Mouse (Mus musculus): ENCODE measurements around the gene Mepce. TPM values are rescaled to one million over a fixed set of nuclear protein-coding genes. Genes with fewer than 3 reads are reported as not detected.
"Not testable (repeated sequence)": the region's sequence is repeated elsewhere in the genome, so short reads cannot be mapped to it uniquely, and the experiment has no call there.

Mepce gene
- polyA plus RNA-seq, 1 experiment from 2014 or later, result 10.4 TPM

GRCm38 (mm10) chr5:137766270-137766669, 21.2 kb downstream of the Mepce start:
- WGBS, result 48% methylated on average over 3 of the region's 3 CpGs
- H3K9me3 ChIP-seq, result no peaks in the 10 kb centered on the region
- no peak overlapping the region for H3K27ac ChIP-seq
- no peak for DNase-seq (ENCODE audit: low spot score)
- 0 out of 2 replicates have a peak, but pooled peaks cover 4% of the 10 kb centered on the region for H3K4me1 ChIP-seq
- H3K27me3 ChIP-seq (ENCODE audit: insufficient read depth, poor library complexity, severe bottlenecking), result no peaks in the 10 kb centered on the region
- peaks cover 9% of the 10 kb centered on the region; the same call in 1 of the 2 replicates for H3K36me3 ChIP-seq
- no peak overlapping the region for H3K4me3 ChIP-seq

- Histone ChIP-seq H3K4me1 (0 out of 2 replicates have a peak, but pooled peaks cover 8% of the 10 kb centered on the region), H3K36me3 (peaks cover 13% of the 10 kb centered on the region), H3K4me3 (no peak overlapping the region), H3K27ac (no peak overlapping the region), H3K27me3 (ENCODE audit: insufficient read depth, poor library complexity, severe bottlenecking) (no peaks in the 10 kb centered on the region), H3K9me3 (no peaks in the 10 kb centered on the region)
- no peak for DNase-seq (ENCODE audit: low spot score)
- 58% methylated on average over 9 of the region's 9 CpGs for whole genome bisulfite sequencing
These were observed 22.7 kb downstream of the Mepce start for GRCm38 (mm10) chr5:137764609-137765340.

GRCm38 (mm10) chr5:137759971-137760412, 27.5 kb downstream of the Mepce start:
- peaks cover 35% of the 10 kb centered on the region for H3K4me1 ChIP-seq
- 41% methylated on average over 4 of the region's 4 CpGs for WGBS
- H3K9me3 ChIP-seq, result no peaks in the 10 kb centered on the region
- H3K27ac ChIP-seq, result no peak overlapping the region; the same call in 1 of the 2 replicates
- H3K36me3 ChIP-seq, result peaks cover 54% of the 10 kb centered on the region
- no peak overlapping the region for H3K4me3 ChIP-seq
- H3K27me3 ChIP-seq (ENCODE audit: insufficient read depth, poor library complexity, severe bottlenecking), result no peaks in the 10 kb centered on the region
- peak; percentile 88 for DNase-seq (ENCODE audit: low spot score)

GRCm38 (mm10) chr5:137758921-137759534, 28.4 kb downstream of the Mepce start:
- Histone ChIP-seq H3K4me1 (peaks cover 37% of the 10 kb centered on the region), H3K27ac (no peak overlapping the region), H3K4me3 (no peak overlapping the region), H3K9me3 (no peaks in the 10 kb centered on the region), H3K36me3 (peaks cover 59% of the 10 kb centered on the region), H3K27me3 (ENCODE audit: insufficient read depth, poor library complexity, severe bottlenecking) (no peaks in the 10 kb centered on the region)
- 89% methylated on average over 19 of the region's 19 CpGs for WGBS
- no peak for DNase-seq (ENCODE audit: low spot score)

- Histone ChIP-seq H3K36me3 (peaks cover 69% of the 10 kb centered on the region), H3K27me3 (ENCODE audit: insufficient read depth, poor library complexity, severe bottlenecking) (no peaks in the 10 kb centered on the region), H3K27ac (no peak overlapping the region), H3K4me1 (peaks cover 48% of the 10 kb centered on the region), H3K4me3 (no peak overlapping the region), H3K9me3 (no peaks in the 10 kb centered on the region)
- WGBS, result 76% methylated on average over 6 of the region's 6 CpGs
- DNase-seq (ENCODE audit: low spot score), result no peak
These were observed 29.6 kb downstream of the Mepce start for GRCm38 (mm10) chr5:137757887-137758286.

GRCm38 (mm10) chr5:137756882-137757661, 30.4 kb downstream of the Mepce start:
- DNase-seq (ENCODE audit: low spot score), result peak; percentile 92
- Histone ChIP-seq H3K4me3 (no peak overlapping the region), H3K27me3 (ENCODE audit: insufficient read depth, poor library complexity, severe bottlenecking) (no peaks in the 10 kb centered on the region), H3K9me3 (no peaks in the 10 kb centered on the region), H3K4me1 (peaks cover 55% of the 10 kb centered on the region), H3K27ac (peak overlapping the region; percentile 43; the same call in 1 of the 2 replicates), H3K36me3 (peaks cover 72% of the 10 kb centered on the region)
- 36% methylated on average over 10 of the region's 10 CpGs for WGBS

- H3K36me3 ChIP-seq, result peaks cover 82% of the 10 kb centered on the region
- 52% methylated on average over 3 of the region's 3 CpGs for WGBS
- peaks cover 65% of the 10 kb centered on the region for H3K4me1 ChIP-seq
- H3K9me3 ChIP-seq, result no peaks in the 10 kb centered on the region
- no peak for DNase-seq (ENCODE audit: low spot score)
- 0 out of 2 replicates have a peak overlapping the region, but pooled peaks have one; percentile 52 for H3K27ac ChIP-seq
- H3K4me3 ChIP-seq, result no peak overlapping the region
- H3K27me3 ChIP-seq (ENCODE audit: insufficient read depth, poor library complexity, severe bottlenecking), result no peaks in the 10 kb centered on the region
These were observed 31.3 kb downstream of the Mepce start for GRCm38 (mm10) chr5:137756106-137756505.

GRCm38 (mm10) chr5:137755425-137755824, 32.0 kb downstream of the Mepce start:
- Histone ChIP-seq H3K27ac (peak overlapping the region; percentile 52; the same call in 1 of the 2 replicates), H3K4me3 (no peak overlapping the region), H3K36me3 (peaks cover 86% of the 10 kb centered on the region), H3K27me3 (ENCODE audit: insufficient read depth, poor library complexity, severe bottlenecking) (no peaks in the 10 kb centered on the region), H3K4me1 (peaks cover 70% of the 10 kb centered on the region), H3K9me3 (no peaks in the 10 kb centered on the region)
- 87% methylated on average over 5 of the region's 5 CpGs for WGBS
- DNase-seq (ENCODE audit: low spot score), result no peak

- peaks cover 74% of the 10 kb centered on the region for H3K36me3 ChIP-seq
- 0 out of 2 replicates have a peak overlapping the region, but pooled peaks have one; percentile 0 for H3K4me3 ChIP-seq
- peaks cover 73% of the 10 kb centered on the region for H3K4me1 ChIP-seq
- no peaks in the 10 kb centered on the region for H3K9me3 ChIP-seq
- no peak for DNase-seq (ENCODE audit: low spot score)
- H3K27ac ChIP-seq, result peak overlapping the region; percentile 30; the same call in 1 of the 2 replicates
- H3K27me3 ChIP-seq (ENCODE audit: insufficient read depth, poor library complexity, severe bottlenecking), result no peaks in the 10 kb centered on the region
- 59% methylated on average over 13 of the region's 13 CpGs for WGBS
These were observed 34.2 kb downstream of the Mepce start for GRCm38 (mm10) chr5:137753111-137753832.

- WGBS, result 86% methylated on average over 6 of the region's 6 CpGs
- no peak for DNase-seq (ENCODE audit: low spot score)
- Histone ChIP-seq H3K36me3 (peaks cover 65% of the 10 kb centered on the region), H3K4me1 (peaks cover 81% of the 10 kb centered on the region), H3K27me3 (ENCODE audit: insufficient read depth, poor library complexity, severe bottlenecking) (no peaks in the 10 kb centered on the region), H3K9me3 (no peaks in the 10 kb centered on the region), H3K27ac (peak overlapping the region; percentile 42; the same call in 1 of the 2 replicates), H3K4me3 (no peak overlapping the region)
These were observed 35.5 kb downstream of the Mepce start for GRCm38 (mm10) chr5:137751988-137752387.

- peak overlapping the region; percentile 78 for H3K27ac ChIP-seq
- H3K9me3 ChIP-seq, result no peaks in the 10 kb centered on the region
- peaks cover 76% of the 10 kb centered on the region for H3K4me1 ChIP-seq
- no peak for DNase-seq (ENCODE audit: low spot score)
- H3K4me3 ChIP-seq, result peak overlapping the region; percentile 24
- 82% methylated on average over 13 of the region's 13 CpGs for WGBS
- H3K27me3 ChIP-seq (ENCODE audit: insufficient read depth, poor library complexity, severe bottlenecking), result no peaks in the 10 kb centered on the region
- H3K36me3 ChIP-seq, result peaks cover 58% of the 10 kb centered on the region
These were observed 36.1 kb downstream of the Mepce start for GRCm38 (mm10) chr5:137751221-137751887.

- 95% methylated on average over 8 of the region's 8 CpGs for WGBS
- H3K4me3 ChIP-seq; DNase-seq (ENCODE audit: low spot score); H3K9me3 ChIP-seq; H3K27me3 ChIP-seq (ENCODE audit: insufficient read depth, poor library complexity, severe bottlenecking): not testable (repeated sequence)
- Histone ChIP-seq H3K4me1 (peaks cover 64% of the 10 kb centered on the region), H3K36me3 (peaks cover 48% of the 10 kb centered on the region), H3K27ac (0 out of 2 replicates have a peak overlapping the region, but pooled peaks have one; percentile 78)
These were observed 37.2 kb downstream of the Mepce start for GRCm38 (mm10) chr5:137750212-137750611.

Data from heart, embryonic 10.5 days (tissue).